Mouse (Mus musculus) c-Kit-positive CD71-positive TER-119-positive erythroid progenitor cells, embryonic 14.5 days (primary cell): Measurements from ENCODE around the gene Mapk13.
A peak's percentile ranks its signal among the peaks of the same experiment; 100 is the strongest.

Experiments
- DNase-seq: peaks from one replicate; pipeline ENCODE4 v3.0.0-alpha.2; 2013; ENCODE audit warnings: low spot score

The Mapk13 gene

DNA sequence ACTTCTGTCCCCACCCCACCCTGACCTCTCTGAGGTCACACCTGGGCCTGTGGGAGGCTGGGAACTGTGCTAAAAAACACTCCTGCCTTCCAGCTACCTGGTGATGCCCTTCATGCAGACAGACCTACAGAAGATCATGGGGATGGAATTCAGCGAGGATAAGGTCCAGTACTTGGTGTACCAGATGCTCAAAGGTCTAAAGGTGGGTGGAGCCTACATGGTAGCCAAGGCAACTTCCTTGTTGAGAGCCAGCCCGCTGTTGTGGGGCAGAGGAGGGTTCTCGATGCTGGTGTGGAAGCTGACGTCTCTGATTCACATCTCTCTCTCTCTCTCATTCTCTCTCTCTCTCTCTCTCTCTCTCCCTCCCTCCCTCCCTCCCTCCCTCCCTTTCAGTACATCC lies 6.1 kb downstream of the Mapk13 start:
- DNase-seq = no peak

GRCm38 (mm10) chr17:28776817-28777216 lies 7.7 kb downstream of the Mapk13 start:
- DNase-seq = peak; percentile 19

- no peak for DNase-seq
Observed at GRCm38 (mm10) chr17:28777231-28778005, 8.3 kb downstream of the Mapk13 start.

- DNase-seq = no peak
Observed at GRCm38 (mm10) chr17:28779735-28780134, 10.6 kb downstream of the Mapk13 start.

DNA sequence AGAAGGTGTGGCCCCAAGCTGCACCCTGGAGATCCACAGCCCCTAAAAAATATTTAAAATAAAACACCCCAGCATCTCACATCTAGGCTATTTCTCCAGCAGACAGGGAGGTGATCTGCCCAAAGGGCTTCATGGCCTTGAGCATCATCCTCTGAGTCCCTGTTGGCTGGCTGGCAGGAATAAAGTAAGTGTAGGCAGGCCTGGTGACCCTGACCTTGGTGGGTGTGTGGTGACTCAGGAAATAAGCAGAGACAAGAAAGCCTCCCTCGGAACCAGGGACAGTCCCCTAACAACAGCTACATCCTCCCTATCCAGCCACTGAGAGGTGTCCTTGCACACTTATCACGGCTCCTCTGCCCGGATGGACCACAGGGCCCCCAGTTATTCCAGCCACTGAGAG lies 11.7 kb downstream of the Mapk13 start:
- no peak for DNase-seq

- no peak for DNase-seq
Observed at GRCm38 (mm10) chr17:28781290-28782045, 12.4 kb downstream of the Mapk13 start.

DNA sequence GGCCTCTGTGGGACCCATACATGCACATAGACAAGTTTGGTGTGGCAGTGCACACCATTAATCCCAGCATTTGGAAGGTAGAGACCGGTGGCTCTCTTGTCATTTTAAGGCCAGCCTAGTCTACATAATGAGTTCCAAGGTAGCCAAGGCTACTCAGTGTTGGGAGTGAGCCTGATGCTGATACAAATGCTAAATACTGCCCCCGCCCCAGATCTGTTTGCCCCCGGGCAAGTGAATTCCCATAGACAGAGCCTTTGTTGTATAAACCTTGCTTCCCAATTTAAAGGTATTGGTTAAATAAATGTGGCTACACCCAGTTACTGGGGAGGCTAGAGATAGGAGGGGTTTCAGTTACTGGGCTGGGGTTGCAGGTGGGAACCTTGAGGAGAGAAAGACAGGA lies 15.9 kb downstream of the Mapk13 start:
- no peak for DNase-seq

DNA sequence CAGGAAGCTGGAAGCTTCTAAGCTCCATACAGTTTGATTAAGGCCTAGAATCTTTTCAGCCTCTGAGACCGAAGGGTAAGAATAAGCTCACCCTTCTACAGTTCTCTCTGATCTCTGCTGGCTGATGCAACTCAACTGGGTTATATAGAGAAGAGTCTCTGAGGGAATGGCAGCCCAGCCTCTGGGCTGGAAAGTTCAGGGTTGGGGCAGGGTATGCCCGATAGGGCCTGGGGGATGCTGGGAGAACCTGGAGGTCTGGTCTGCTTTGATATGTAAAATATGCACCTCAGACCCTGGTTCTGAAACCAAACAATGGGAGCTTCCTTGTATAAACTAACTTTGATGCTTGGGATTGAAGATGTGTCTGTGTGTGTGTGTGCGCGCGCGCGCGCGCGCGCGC lies 18.4 kb downstream of the Mapk13 start:
- no peak for DNase-seq

DNA sequence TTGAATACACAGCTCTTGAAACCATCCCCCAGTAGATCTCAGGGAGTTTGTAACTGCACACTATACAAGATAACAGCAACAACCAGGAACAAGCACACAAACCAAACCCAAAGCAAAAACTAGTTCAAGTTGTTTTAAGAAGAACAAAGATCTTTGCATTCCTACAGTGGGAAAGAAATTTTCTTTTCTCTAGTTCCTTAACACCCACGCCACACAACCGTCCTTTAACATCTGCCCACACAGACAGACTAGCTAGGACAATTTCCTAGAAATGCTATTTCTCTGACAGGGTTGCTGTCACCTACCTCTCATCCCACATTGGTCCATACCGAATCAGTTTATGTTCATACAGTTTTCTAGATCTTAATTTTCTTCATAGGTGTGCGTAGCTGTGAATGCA lies 27.9 kb downstream of the Mapk13 start:
- DNase-seq = no peak

DNA sequence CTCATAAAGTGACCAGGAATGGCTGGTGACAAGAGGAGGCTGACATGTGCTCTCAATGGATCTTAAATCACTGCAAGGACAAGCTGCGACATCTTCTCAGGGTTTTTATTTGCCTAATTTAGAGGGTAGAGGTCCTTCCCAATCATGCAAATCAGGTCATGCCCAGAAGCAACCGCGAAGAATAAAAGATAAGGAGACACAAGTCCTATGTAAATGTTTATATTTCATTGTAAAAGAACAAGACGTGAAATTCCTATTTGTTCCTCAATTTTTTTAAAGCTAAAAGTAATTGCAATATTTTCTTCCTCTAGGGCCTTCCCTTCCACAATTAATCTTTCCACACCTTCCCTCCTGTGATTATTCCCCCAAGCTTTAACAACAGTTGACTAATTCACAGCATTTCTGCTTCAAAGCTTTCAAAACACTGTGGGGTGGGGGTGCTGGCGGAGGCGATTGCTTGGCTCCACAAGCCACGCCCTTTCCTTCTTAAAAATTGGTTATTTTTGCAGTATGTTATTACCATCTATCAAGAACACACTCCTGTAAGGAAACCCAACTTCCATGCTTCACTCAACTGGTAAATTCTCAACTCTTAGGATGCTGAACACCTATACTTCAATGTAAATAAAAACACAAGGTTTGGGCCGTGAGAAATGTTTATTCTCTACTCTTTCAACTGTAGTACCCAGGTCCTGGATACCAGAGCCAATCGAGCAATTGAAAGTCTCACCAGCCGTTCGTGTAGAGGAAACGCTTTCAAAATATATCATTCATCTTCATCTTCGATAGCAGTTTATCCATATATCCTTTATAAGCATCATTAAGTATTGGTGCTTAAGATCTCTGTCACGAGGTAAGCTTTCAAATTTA lies 30.4 kb downstream of the Mapk13 start:
- DNase-seq = no peak

- DNase-seq = no peak
Observed at GRCm38 (mm10) chr17:28800281-28800670, 31.2 kb downstream of the Mapk13 start.

GRCm38 (mm10) chr17:28800671-28801412 lies 31.7 kb downstream of the Mapk13 start, which contains the start of gene Brpf3:
Brpf3 (plus strand) TSS chr17:28801090.
- DNase-seq = peak; percentile 62

DNA sequence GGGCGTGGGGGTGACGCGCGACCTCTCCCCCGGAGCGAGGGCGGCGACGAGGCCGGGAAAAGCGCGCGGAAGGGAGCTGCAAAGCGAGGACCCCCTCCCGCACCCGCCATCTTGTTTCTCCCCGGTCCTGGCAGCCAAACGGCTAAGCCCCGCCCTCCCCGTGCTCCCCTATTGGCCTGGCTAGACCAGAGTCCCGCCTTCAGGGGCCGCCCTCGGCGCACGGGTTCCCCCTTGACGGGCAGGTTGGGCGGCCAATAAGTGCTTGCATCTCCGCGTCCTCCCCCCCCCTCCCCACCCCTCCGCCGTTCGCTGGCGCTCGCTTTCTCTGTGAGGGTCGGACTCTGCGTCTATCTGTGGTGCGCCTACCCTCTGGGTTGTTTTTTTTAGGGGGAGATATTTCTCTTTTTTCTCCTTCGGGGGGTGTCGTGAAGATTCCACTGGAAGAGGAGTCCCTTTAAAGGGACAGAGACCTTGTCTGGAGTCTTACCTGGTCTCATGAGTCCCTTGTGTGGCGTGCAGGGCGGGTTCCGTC lies 32.4 kb downstream of the Mapk13 start:
- peak; percentile 99 for DNase-seq

- DNase-seq = peak; percentile 52
Observed at GRCm38 (mm10) chr17:28802006-28802481, 32.9 kb downstream of the Mapk13 start.

DNA sequence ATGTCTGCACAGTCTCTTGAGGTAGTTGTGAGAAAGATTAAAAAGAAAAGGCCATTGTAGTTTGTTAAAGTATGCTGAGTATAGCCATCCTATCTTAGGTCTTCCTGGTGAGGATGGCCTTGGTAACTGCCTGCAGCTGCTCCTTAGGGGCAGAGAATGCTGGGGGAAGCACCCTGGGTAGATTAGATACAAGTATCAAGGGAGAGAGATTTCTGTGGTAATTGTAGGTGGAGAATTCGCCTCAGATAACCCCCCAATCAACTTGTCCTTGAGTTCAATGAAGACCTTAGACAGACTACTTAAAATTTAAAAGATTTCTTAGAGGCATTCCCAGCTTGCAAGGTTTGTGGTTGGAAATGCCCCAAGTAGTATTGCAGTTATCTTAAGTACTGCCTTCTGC lies 34.2 kb downstream of the Mapk13 start:
- DNase-seq = peak; percentile 57

- no peak for DNase-seq
Observed at GRCm38 (mm10) chr17:28804973-28805372, 35.9 kb downstream of the Mapk13 start.

- DNase-seq = no peak
Observed at GRCm38 (mm10) chr17:28806770-28807169, 37.7 kb downstream of the Mapk13 start.

- no peak for DNase-seq
Observed at GRCm38 (mm10) chr17:28808714-28809113, 39.6 kb downstream of the Mapk13 start.

GRCm38 (mm10) chr17:28809175-28809831 lies 40.2 kb downstream of the Mapk13 start:
- DNase-seq = peak; percentile 75

- DNase-seq = no peak
Observed at GRCm38 (mm10) chr17:28812345-28812744, 43.2 kb downstream of the Mapk13 start.
